Mouse (Mus musculus) spleen, adult 2 months (tissue): ENCODE results near the gene Mapt.

ENCODE experiments used
- CTCF ChIP-seq: fragments of 200-500 bp; IDR thresholded peaks from 2 replicates; pipeline ENCODE4 v1.5.1; 2011; ENCODE audit warnings: mild to moderate bottlenecking, inconsistent platforms; ENCODE audit not compliant: insufficient read depth, insufficient read length, insufficient replicate concordance; ENCODE audit errors: extremely low read depth
- POLR2A ChIP-seq: fragments of 200-500 bp; IDR thresholded peaks from 2 replicates; pipeline ENCODE4 v1.6.1; 2011; ENCODE audit warnings: low read depth, low read length, inconsistent platforms

DNA sequence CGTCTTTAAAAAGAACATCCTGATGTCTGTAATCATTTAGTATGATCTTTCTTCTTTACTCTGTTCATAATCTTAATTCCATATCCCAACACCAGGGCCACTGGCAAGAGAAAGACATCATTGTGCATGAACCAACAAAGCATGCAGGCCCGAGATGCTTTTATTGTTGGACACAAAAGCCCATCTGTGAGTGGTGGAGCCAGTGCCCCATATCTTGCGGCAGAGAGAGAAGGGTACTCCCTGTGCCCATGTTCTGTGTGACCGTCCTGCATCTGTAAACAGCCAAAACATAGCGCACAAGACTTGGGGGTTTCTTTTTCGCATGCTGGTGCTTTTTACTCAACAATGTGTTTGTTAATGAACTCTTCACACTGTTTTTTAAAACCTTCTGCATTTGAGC lies 19.9 kb upstream of the Mapt start:
- TF ChIP-seq POLR2A, result no peak
- no peak for TF ChIP-seq CTCF
